Mouse (Mus musculus) brown adipose tissue, adult 24 weeks (tissue): Measurements from ENCODE around the gene Ptch1. TPM values are rescaled to one million over a fixed set of nuclear protein-coding genes. Genes with fewer than 3 reads are reported as not detected.

Experiments used
- H3K27ac ChIP-seq: fragments of 200-500 bp; replicated peaks from 2 replicates; pipeline ENCODE4 v1.5.1; 2012; ENCODE audit warnings: low read depth, mild to moderate bottlenecking, low read length
- H3K4me1 ChIP-seq: fragments of 200-500 bp; 2 replicates; pipeline ENCODE4 v1.6.1; 2012; ENCODE audit warnings: low read length, mixed read lengths; ENCODE audit not compliant: control insufficient read depth, insufficient read depth, insufficient read length
- H3K4me3 ChIP-seq: fragments of 200-500 bp; 2 replicates; pipeline ENCODE4 v1.5.1; 2012; ENCODE audit warnings: low read depth, mild to moderate bottlenecking, low read length, moderate library complexity; ENCODE audit not compliant: insufficient read depth
- polyA plus RNA-seq: library from polyadenylated mRNA; stranded (reverse); fragments of >200 nt; gene quantifications from 2 replicates; pipeline ENCODE4 v1.2.4, GENCODE M21; 2012; ENCODE audit not compliant: missing spikeins, insufficient read depth, insufficient read length

The Ptch1 gene
- polyA plus RNA-seq: 4.8 and 7.9 TPM in 2 replicates

GRCm38 (mm10) chr13:63573256-63573835, at the start of gene Ptch1:
TSS of gene Ptch1 (minus strand) at chr13:63573598.
- Histone ChIP-seq H3K27ac (no peak within 1 kb of the TSS), H3K4me3 (peak within 1 kb of the TSS; percentile 70)

GRCm38 (mm10) chr13:63621301-63621700, 47.9 kb upstream of the Ptch1 start:
- no peaks in the 10 kb centered on the region for H3K4me1 ChIP-seq
- no peak overlapping the region for H3K27ac ChIP-seq
- no peak overlapping the region for H3K4me3 ChIP-seq

More at GRCm38 (mm10) chr13:63573256-63573835, at the start of gene Ptch1:
- no peaks in the 10 kb centered on the region for H3K4me1 ChIP-seq

- Histone ChIP-seq H3K4me3 (no peak overlapping the region), H3K4me1 (no peaks in the 10 kb centered on the region), H3K27ac (no peak overlapping the region)
Measured at GRCm38 (mm10) chr13:63613201-63613600, 39.8 kb upstream of the Ptch1 start.

GRCm38 (mm10) chr13:63609734-63610133, 36.3 kb upstream of the Ptch1 start:
- Histone ChIP-seq H3K27ac (no peak overlapping the region), H3K4me1 (no peaks in the 10 kb centered on the region), H3K4me3 (no peak overlapping the region)

GRCm38 (mm10) chr13:63597593-63597992, 24.2 kb upstream of the Ptch1 start:
- Histone ChIP-seq H3K4me1 (0 out of 2 replicates have a peak, but pooled peaks cover 5% of the 10 kb centered on the region), H3K27ac (no peak overlapping the region), H3K4me3 (no peak overlapping the region)

GRCm38 (mm10) chr13:63595869-63596268, 22.5 kb upstream of the Ptch1 start:
- 0 out of 2 replicates have a peak, but pooled peaks cover 5% of the 10 kb centered on the region for H3K4me1 ChIP-seq
- no peak overlapping the region for H3K4me3 ChIP-seq
- no peak overlapping the region for H3K27ac ChIP-seq

- no peak overlapping the region for H3K27ac ChIP-seq
Measured at GRCm38 (mm10) chr13:63593469-63594050, 20.2 kb upstream of the Ptch1 start.

GRCm38 (mm10) chr13:63592755-63593154, 19.4 kb upstream of the Ptch1 start:
- H3K27ac ChIP-seq: no peak overlapping the region
- no peak overlapping the region for H3K4me3 ChIP-seq
- H3K4me1 ChIP-seq: 0 out of 2 replicates have a peak, but pooled peaks cover 5% of the 10 kb centered on the region

More at GRCm38 (mm10) chr13:63593469-63594050, 20.2 kb upstream of the Ptch1 start:
- H3K4me1 ChIP-seq: 0 out of 2 replicates have a peak, but pooled peaks cover 5% of the 10 kb centered on the region
- no peak overlapping the region for H3K4me3 ChIP-seq

GRCm38 (mm10) chr13:63574601-63575000, 1.2 kb upstream of the Ptch1 start:
- Histone ChIP-seq H3K4me3 (no peak overlapping the region), H3K4me1 (no peaks in the 10 kb centered on the region), H3K27ac (no peak overlapping the region)

GRCm38 (mm10) chr13:63572453-63573255, 744 bp downstream of the Ptch1 start:
- Histone ChIP-seq H3K27ac (no peak overlapping the region), H3K4me3 (peak overlapping the region; percentile 70), H3K4me1 (no peaks in the 10 kb centered on the region)

- H3K4me1 ChIP-seq: no peaks in the 10 kb centered on the region
- H3K4me3 ChIP-seq: peak overlapping the region; percentile 70
- no peak overlapping the region for H3K27ac ChIP-seq
Measured at GRCm38 (mm10) chr13:63572111-63572452, 1.3 kb downstream of the Ptch1 start.

GRCm38 (mm10) chr13:63570456-63570855, 2.9 kb downstream of the Ptch1 start:
- Histone ChIP-seq H3K27ac (no peak overlapping the region), H3K4me3 (no peak overlapping the region), H3K4me1 (no peaks in the 10 kb centered on the region)

GRCm38 (mm10) chr13:63569396-63569756, 4.0 kb downstream of the Ptch1 start:
- Histone ChIP-seq H3K4me1 (no peaks in the 10 kb centered on the region), H3K27ac (no peak overlapping the region), H3K4me3 (no peak overlapping the region; the same call in 1 of the 2 replicates)

GRCm38 (mm10) chr13:63568741-63569395, 4.5 kb downstream of the Ptch1 start:
- no peaks in the 10 kb centered on the region for H3K4me1 ChIP-seq
- H3K27ac ChIP-seq: no peak overlapping the region
- H3K4me3 ChIP-seq: peak overlapping the region; percentile 85; the same call in 1 of the 2 replicates

GRCm38 (mm10) chr13:63568306-63568705, 5.1 kb downstream of the Ptch1 start:
- Histone ChIP-seq H3K4me3 (peak overlapping the region; percentile 85), H3K27ac (no peak overlapping the region)

More at GRCm38 (mm10) chr13:63568306-63568705, 5.1 kb downstream of the Ptch1 start:
- H3K4me1 ChIP-seq: no peaks in the 10 kb centered on the region
